Mouse (Mus musculus) G1E (cell line): ENCODE results near the gene Zfp697.
"Not testable (repeated sequence)": the region's sequence is repeated elsewhere in the genome, so short reads cannot be mapped to it uniquely, and the experiment has no call there.

Experiments used
- CTCF ChIP-seq: IDR thresholded peaks from 2 replicates; pipeline ENCODE4 v1.5.1; 2012; ENCODE audit warnings: low read depth, low read length, inconsistent platforms, mixed read lengths
- GATA1 ChIP-seq: IDR thresholded peaks from 2 replicates; pipeline ENCODE4 v1.6.1; 2012; ENCODE audit warnings: borderline replicate concordance, low read length, inconsistent platforms, mixed read lengths

GRCm38 (mm10) chr3:98616244-98616643 is 234.0 kb downstream of the Zfp697 start:
- not testable (repeated sequence) for TF ChIP-seq CTCF, GATA1
